Mouse (Mus musculus): ENCODE results near the gene Cd3e. TPM values are rescaled to one million over a fixed set of nuclear protein-coding genes. Genes with fewer than 3 reads are reported as not detected.
"Not testable (repeated sequence)": the region's sequence is repeated elsewhere in the genome, so short reads cannot be mapped to it uniquely, and the experiment has no call there.

The Cd3e gene
- polyA plus RNA-seq, 1 experiment from 2014 or later = not detected

GRCm38 (mm10) chr9:45040066-45040845 lies 30.8 kb upstream of the Cd3e start:
- no peak for ATAC-seq (ENCODE audit: insufficient number of reproducible peaks, insufficient read depth, low FRiP score, low TSS enrichment, low read depth)
- H3K36me3 ChIP-seq = no peaks in the 10 kb centered on the region
- H3K9ac ChIP-seq = no peak overlapping the region
- H3K4me3 ChIP-seq = no peak overlapping the region
- WGBS = 17% methylated on average over 14 of the region's 14 CpGs
- no peaks in the 10 kb centered on the region for H3K9me3 ChIP-seq
- H3K4me1 ChIP-seq = peaks cover 18% of the 10 kb centered on the region
- H3K4me2 ChIP-seq = peak overlapping the region; percentile 32
- peaks cover 64% of the 10 kb centered on the region for H3K27me3 ChIP-seq
- no peak overlapping the region for H3K27ac ChIP-seq

- WGBS = 33% methylated on average over 5 of the region's 5 CpGs
- Histone ChIP-seq H3K4me1 (peaks cover 18% of the 10 kb centered on the region), H3K36me3 (no peaks in the 10 kb centered on the region), H3K9me3 (no peaks in the 10 kb centered on the region), H3K27ac (no peak within 1 kb of the TSS), H3K4me3 (no peak within 1 kb of the TSS), H3K4me2 (peak within 1 kb of the TSS; percentile 32; the same call in 1 of the 2 replicates), H3K9ac (no peak within 1 kb of the TSS), H3K27me3 (peaks cover 64% of the 10 kb centered on the region)
- no peak for ATAC-seq (ENCODE audit: insufficient number of reproducible peaks, insufficient read depth, low FRiP score, low TSS enrichment, low read depth)
These were observed 30.1 kb upstream of the Cd3e start, which contains the start of gene Mpzl2 for GRCm38 (mm10) chr9:45039499-45039898. TSS of gene Mpzl2 (plus strand) at chr9:45039799.

GRCm38 (mm10) chr9:45037803-45038202 lies 28.4 kb upstream of the Cd3e start:
- H3K27me3 ChIP-seq = peaks cover 49% of the 10 kb centered on the region
- H3K27ac ChIP-seq; ATAC-seq (ENCODE audit: insufficient number of reproducible peaks, insufficient read depth, low FRiP score, low TSS enrichment, low read depth); H3K4me1 ChIP-seq; H3K9me3 ChIP-seq; H3K9ac ChIP-seq; H3K4me2 ChIP-seq; H3K36me3 ChIP-seq; H3K4me3 ChIP-seq: not testable (repeated sequence)
- 74% methylated on average over 1 of the region's 1 CpGs for WGBS

- Histone ChIP-seq H3K27ac (no peak overlapping the region), H3K27me3 (peaks cover 29% of the 10 kb centered on the region), H3K9ac (no peak overlapping the region), H3K4me1 (no peaks in the 10 kb centered on the region), H3K4me3 (no peak overlapping the region), H3K4me2 (no peak overlapping the region), H3K36me3 (no peaks in the 10 kb centered on the region), H3K9me3 (no peaks in the 10 kb centered on the region)
- ATAC-seq (ENCODE audit: insufficient number of reproducible peaks, insufficient read depth, low FRiP score, low TSS enrichment, low read depth) = no peak
- WGBS = 81% methylated on average over 3 of the region's 3 CpGs
These were observed 25.1 kb upstream of the Cd3e start for GRCm38 (mm10) chr9:45034526-45034925.

- WGBS = 83% methylated on average over 2 of the region's 2 CpGs
These were observed 22.8 kb upstream of the Cd3e start for GRCm38 (mm10) chr9:45032261-45032660.

GRCm38 (mm10) chr9:45030341-45030740 lies 20.9 kb upstream of the Cd3e start:
- no peaks in the 10 kb centered on the region; the same call in 1 of the 2 replicates for H3K4me1 ChIP-seq
- no peak for ATAC-seq (ENCODE audit: insufficient number of reproducible peaks, insufficient read depth, low FRiP score, low TSS enrichment, low read depth)
- peaks cover 17% of the 10 kb centered on the region for H3K27me3 ChIP-seq
- no peak overlapping the region for H3K4me3 ChIP-seq
- WGBS = 61% methylated on average over 6 of the region's 6 CpGs
- H3K36me3 ChIP-seq = no peaks in the 10 kb centered on the region
- no peak overlapping the region for H3K9ac ChIP-seq
- H3K4me2 ChIP-seq = no peak overlapping the region
- no peak overlapping the region for H3K27ac ChIP-seq
- H3K9me3 ChIP-seq = no peaks in the 10 kb centered on the region

More at GRCm38 (mm10) chr9:45032261-45032660, 22.8 kb upstream of the Cd3e start:
- no peak for ATAC-seq (ENCODE audit: insufficient number of reproducible peaks, insufficient read depth, low FRiP score, low TSS enrichment, low read depth)
- no peak overlapping the region for H3K27ac ChIP-seq
- H3K27me3 ChIP-seq = peaks cover 14% of the 10 kb centered on the region
- no peaks in the 10 kb centered on the region for H3K9me3 ChIP-seq
- no peaks in the 10 kb centered on the region for H3K36me3 ChIP-seq
- H3K4me1 ChIP-seq = no peaks in the 10 kb centered on the region; the same call in 1 of the 2 replicates
- no peak overlapping the region for H3K4me2 ChIP-seq
- H3K9ac ChIP-seq = no peak overlapping the region
- H3K4me3 ChIP-seq = no peak overlapping the region

GRCm38 (mm10) chr9:45027376-45027775 lies 17.9 kb upstream of the Cd3e start:
- peaks cover 17% of the 10 kb centered on the region for H3K27me3 ChIP-seq
- no peak overlapping the region for H3K27ac ChIP-seq
- no peaks in the 10 kb centered on the region for H3K36me3 ChIP-seq
- H3K9ac ChIP-seq = no peak overlapping the region
- no peak overlapping the region for H3K4me3 ChIP-seq
- H3K9me3 ChIP-seq = no peaks in the 10 kb centered on the region
- 64% methylated on average over 8 of the region's 8 CpGs for WGBS
- no peak overlapping the region for H3K4me2 ChIP-seq
- H3K4me1 ChIP-seq = no peaks in the 10 kb centered on the region; the same call in 1 of the 2 replicates
- no peak for ATAC-seq (ENCODE audit: insufficient number of reproducible peaks, insufficient read depth, low FRiP score, low TSS enrichment, low read depth)

- Histone ChIP-seq H3K27ac (no peak overlapping the region), H3K36me3 (no peaks in the 10 kb centered on the region), H3K27me3 (peaks cover 3% of the 10 kb centered on the region; the same call in 1 of the 2 replicates), H3K4me2 (no peak overlapping the region), H3K9me3 (no peaks in the 10 kb centered on the region), H3K9ac (no peak overlapping the region), H3K4me3 (no peak overlapping the region), H3K4me1 (no peaks in the 10 kb centered on the region; the same call in 1 of the 2 replicates)
- no peak for ATAC-seq (ENCODE audit: insufficient number of reproducible peaks, insufficient read depth, low FRiP score, low TSS enrichment, low read depth)
- WGBS = 81% methylated on average over 2 of the region's 2 CpGs
These were observed 14.8 kb upstream of the Cd3e start for GRCm38 (mm10) chr9:45024187-45024586.

GRCm38 (mm10) chr9:45023638-45024037 lies 14.2 kb upstream of the Cd3e start:
- ATAC-seq (ENCODE audit: insufficient number of reproducible peaks, insufficient read depth, low FRiP score, low TSS enrichment, low read depth) = no peak
- WGBS = 60% methylated on average over 3 of the region's 3 CpGs
- Histone ChIP-seq H3K4me1 (no peaks in the 10 kb centered on the region; the same call in 1 of the 2 replicates), H3K4me2 (no peak overlapping the region), H3K36me3 (no peaks in the 10 kb centered on the region), H3K27me3 (peaks cover 3% of the 10 kb centered on the region; the same call in 1 of the 2 replicates), H3K9ac (no peak overlapping the region), H3K27ac (no peak overlapping the region), H3K9me3 (no peaks in the 10 kb centered on the region), H3K4me3 (no peak overlapping the region)

- Histone ChIP-seq H3K27ac (no peak overlapping the region), H3K4me3 (no peak overlapping the region), H3K9ac (no peak overlapping the region), H3K4me1 (no peaks in the 10 kb centered on the region), H3K9me3 (no peaks in the 10 kb centered on the region), H3K27me3 (peaks cover 3% of the 10 kb centered on the region; the same call in 1 of the 2 replicates), H3K36me3 (no peaks in the 10 kb centered on the region), H3K4me2 (no peak overlapping the region)
- WGBS = 8% methylated on average over 3 of the region's 3 CpGs
- ATAC-seq (ENCODE audit: insufficient number of reproducible peaks, insufficient read depth, low FRiP score, low TSS enrichment, low read depth) = no peak
These were observed 13.4 kb upstream of the Cd3e start for GRCm38 (mm10) chr9:45022800-45023199.

- Histone ChIP-seq H3K27me3 (no peaks in the 10 kb centered on the region), H3K27ac (no peak overlapping the region), H3K4me3 (no peak overlapping the region), H3K4me2 (no peak overlapping the region), H3K4me1 (no peaks in the 10 kb centered on the region), H3K9me3 (no peaks in the 10 kb centered on the region), H3K36me3 (no peaks in the 10 kb centered on the region), H3K9ac (no peak overlapping the region)
- WGBS = 84% methylated on average over 11 of the region's 11 CpGs
- ATAC-seq (ENCODE audit: insufficient number of reproducible peaks, insufficient read depth, low FRiP score, low TSS enrichment, low read depth) = no peak
These were observed 8.6 kb upstream of the Cd3e start for GRCm38 (mm10) chr9:45018031-45018430.

- Histone ChIP-seq H3K27me3 (peaks cover 9% of the 10 kb centered on the region), H3K9me3 (no peaks in the 10 kb centered on the region), H3K4me2 (no peak overlapping the region), H3K9ac (no peak overlapping the region), H3K4me1 (no peaks in the 10 kb centered on the region), H3K27ac (no peak overlapping the region), H3K4me3 (no peak overlapping the region), H3K36me3 (no peaks in the 10 kb centered on the region)
- no peak for ATAC-seq (ENCODE audit: insufficient number of reproducible peaks, insufficient read depth, low FRiP score, low TSS enrichment, low read depth)
- 75% methylated on average over 3 of the region's 3 CpGs for WGBS
These were observed 6.4 kb upstream of the Cd3e start for GRCm38 (mm10) chr9:45015841-45016240.
